Mouse (Mus musculus) spleen, postnatal 10 days (tissue): Measurements from ENCODE around the gene Samd5.

Experiments used
- DNase-seq, 2 experiments: peaks; one replicate each; pipeline ENCODE4 v3.0.0; 2021 to 2022; ENCODE audit warnings: low spot score in 2 of 2

Samd5 gene

DNA sequence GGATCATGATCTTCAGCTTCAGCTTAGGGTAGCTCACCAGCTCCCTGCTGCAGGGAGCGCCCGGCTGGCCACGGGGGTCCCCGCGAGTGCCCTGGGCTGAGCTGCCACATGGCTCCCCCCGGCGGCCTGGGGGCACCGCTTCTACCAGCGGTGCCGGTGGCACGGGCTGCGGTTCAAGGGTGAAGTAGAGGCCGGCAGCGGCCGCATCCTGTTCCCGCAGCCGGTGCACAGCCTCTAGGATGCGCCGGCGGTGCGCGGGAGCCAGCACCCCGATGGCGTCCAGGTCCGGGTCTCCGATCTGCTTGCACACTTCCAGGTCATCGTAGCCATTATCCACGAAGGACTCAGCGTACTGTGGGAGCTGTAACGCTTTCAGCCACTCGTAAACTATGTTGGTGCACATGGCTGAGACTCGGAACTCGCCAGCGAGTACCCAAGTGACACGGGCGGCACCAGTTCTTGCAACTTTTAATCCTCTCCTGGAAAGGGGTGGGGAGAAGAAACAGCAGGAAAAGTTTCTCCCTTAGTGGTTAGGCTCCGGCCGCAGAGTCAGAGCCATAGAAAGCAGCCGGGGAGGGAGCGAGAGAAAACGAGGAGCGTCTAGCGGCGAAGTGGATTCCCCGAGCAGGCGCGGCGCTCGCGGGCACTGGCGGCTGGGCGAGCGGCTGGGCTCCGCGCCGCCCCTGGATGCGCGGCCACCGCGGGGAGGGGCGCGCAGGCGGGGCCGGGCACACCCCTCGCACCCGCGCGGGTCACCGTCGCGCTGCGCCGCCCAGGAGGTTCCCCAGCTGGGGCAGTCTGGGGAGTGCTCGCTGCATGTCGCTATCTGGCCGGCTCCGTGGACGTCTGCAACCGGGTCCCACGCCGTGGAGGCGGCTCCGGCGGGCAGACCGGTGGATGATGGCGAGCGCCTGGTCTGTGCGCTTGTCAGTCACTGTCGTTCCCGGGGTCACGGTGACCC, at the start of gene Samd5:
Gene Samd5 (minus strand): TSS at position 648 of the 961 bp plus-strand sequence.
- peak in 1 of 2 experiments; percentile 21 for DNase-seq

DNA sequence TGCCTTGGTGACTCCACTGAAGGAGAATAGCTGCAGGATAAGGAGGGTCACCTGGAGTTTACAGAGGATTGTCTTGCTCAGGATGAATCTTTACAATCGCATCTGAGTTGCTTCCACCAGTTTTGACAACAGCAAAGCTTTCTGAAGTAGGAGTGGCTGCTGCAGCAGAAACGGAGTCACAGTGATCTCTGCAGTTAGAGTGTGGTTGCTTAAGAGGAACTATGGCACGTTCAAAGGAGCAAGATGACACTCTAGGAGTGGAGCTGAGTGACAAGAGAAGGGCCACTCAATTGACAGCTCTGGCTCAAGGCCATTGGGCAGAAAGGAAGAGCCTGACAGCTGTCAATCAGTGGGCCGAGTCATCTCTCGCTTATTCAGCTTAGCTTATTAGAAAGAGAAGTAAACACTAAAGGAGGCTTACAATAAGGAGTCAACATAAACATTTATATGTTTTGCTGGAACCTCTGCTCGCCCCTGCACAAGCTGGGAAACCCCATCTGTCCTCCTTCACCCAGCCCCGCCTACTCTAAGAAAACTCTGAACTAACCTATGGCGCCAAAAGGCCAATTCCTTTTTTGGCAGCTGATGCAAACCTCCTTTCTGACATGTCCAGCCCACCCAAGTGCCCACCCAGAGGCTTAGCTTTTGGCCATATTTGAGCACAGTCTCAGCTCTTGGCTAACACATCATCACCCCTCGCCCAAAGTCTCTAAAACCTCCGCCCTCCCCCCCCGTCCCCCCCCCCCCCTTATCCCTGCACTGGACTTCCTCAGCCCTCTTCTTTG, 47.7 kb upstream of the Samd5 start:
- DNase-seq: no peak

DNA sequence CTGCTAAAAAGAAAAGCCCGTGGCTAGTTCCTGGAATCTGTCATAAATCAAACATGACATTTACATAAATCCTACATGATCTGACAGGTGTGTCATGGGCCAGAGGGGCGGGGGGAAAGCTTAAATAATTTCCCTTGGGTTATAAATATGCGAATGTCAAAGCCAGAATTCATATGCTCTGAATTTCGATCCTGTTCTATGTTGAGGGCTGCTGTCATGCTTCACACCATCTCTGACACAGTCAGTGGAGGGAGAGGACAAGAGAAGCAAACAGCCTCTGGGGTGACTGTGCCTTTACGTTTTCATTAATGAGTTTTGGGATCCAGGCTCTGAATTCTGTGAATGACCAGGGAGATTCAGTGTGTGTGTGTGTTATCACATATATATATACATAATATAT, 45.0 kb upstream of the Samd5 start:
- DNase-seq: no peak

DNA sequence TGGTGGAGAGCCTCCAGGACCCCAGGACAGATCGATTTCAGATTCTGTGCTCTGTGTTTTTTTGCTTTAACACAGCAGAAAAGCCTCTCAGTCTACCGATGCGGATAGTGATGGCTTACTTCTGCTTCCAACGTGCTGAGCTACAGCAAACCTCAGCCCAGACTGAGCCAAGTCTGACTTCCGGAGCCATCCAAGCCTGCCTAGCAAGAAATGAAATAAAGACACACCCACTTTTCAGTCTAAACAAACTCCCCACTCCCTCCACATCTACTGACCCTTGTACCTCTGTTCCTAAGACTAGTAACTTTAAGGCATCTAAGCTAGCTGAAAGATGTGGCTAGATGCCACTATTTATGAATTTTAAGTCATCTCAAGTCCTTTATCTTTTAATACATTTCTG, 43.1 kb upstream of the Samd5 start:
- no peak for DNase-seq

DNA sequence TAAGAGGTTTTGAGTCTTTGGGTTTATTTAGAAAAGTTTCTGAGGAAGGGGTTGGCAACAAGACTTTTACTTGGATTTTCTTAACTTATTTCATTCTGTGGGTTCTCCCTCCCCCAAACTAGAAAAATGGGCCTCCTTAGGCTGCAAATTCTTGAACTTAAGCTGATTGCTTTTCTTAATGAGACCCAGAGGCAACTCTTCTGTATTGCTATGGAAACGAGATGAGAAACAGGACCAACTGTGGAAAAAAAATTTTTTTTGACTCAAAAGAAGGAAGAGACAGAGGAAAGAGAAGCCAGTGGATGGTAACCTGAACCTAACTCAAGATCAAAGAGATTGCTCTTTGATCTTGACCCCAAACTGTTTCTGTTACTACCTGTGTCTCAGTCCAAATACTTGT, 29.9 kb upstream of the Samd5 start:
- no peak for DNase-seq

DNA sequence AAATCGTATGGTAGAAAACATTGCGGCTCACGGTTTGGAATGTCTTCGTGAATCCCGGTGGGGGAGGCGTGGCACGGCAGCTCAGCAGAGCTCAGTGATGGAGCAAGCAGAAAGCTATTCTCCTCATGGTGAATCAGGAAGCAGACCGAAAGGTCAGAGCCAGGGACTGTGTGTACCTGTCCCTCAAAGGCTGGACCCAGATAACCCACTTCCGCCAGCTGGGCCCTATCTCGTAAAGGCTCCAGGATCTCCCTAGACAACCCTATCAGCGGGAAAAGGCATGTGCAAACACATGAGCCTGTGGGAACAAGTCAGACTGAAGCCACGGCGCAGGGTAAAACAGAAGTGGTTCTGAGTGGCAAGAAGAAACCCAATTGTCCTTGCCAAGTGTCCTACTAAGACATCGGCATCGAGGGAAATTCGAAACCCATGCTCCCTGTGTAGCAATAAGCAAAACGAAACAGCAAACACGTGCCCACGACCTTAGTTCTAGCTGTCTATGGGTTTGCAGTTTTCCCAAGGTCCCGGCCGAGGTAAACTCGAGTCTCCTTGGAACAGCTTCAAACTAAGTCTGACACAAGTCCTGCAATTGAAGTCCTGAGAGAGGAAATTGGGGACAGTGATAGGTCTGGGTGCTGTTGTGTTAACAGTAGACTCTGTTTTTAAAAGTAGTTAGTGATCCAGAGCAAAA, 24.2 kb upstream of the Samd5 start:
- no peak for DNase-seq

DNA sequence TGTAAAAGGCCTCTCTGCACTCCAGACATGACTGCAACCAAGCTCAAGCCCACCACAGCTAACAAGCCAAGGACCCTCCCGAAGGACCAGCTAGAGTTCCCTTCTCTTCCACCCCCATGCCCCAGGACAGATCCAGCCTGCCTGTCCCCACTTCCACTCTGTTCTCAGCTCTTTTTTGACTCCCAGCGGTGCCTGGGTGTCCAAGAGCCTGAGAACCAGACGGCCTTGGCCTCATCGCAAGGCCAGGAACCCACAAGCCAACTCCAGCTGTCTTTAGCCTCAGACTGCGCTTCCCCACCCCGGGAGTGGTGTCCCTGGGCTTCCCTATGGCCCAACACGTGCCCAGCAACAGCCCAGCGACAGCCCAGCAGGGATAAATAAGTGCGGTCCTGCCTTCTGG, 23.1 kb upstream of the Samd5 start:
- DNase-seq: no peak

DNA sequence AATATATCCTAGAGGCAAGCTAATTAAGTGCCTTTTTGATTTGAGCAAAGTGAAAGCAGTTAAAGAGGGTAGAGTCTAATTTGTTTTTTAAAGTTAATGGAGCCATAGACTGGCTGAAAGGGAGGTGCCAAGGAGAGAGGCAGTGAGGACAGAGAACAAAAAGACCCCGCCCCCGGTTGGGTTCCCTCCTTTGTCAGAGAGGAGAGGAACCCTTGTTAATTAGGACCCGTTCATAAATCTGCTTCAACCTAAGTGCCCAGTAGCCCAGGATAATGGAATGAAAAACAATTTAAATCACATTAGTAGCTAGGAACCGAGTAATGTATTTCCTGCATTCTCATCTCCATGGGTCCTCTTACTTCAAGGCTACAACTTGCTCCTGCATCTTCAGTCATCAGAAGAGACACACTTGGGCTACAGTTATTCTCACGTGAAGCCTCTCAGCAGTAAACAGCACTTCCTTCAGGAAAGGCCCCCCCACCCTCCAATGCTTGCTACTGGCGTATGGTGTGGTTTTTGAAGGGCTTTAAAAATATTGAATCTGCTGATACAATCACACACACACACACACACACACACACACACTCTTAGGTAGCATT, 21.6 kb upstream of the Samd5 start:
- no peak for DNase-seq

DNA sequence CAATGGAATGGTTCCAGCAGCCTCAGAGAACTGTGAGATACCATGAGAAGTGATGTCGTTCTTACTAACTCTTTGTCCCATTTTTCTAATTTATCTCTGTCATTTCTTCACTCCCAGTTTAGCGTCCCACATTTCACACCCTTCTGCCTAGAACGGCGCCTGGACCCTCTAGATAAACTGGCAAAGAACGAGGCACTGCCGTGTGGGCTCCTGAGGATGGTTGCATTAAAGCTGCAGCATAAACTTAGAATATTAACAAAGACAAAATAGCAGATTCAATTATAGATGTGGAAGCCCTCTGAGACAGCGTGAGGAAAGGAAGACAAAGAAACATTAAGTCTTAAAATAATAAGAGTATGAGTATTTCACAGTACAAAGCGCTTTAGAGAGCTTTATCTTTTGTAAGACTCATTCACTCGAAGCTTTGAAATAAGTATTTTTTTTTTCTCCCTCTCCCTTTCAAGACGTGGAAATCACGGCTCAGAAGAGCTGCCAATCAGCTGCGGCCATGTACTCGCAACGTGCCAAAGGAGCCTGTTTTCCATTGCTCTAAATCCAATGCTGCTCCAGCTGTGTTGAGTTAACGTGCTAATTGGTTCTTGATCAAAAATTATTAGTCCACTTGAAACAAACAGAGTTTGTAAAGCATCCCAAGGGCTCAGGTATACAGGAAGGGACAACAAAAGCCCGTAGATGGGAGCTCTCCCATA, 19.1 kb upstream of the Samd5 start:
- no peak for DNase-seq

DNA sequence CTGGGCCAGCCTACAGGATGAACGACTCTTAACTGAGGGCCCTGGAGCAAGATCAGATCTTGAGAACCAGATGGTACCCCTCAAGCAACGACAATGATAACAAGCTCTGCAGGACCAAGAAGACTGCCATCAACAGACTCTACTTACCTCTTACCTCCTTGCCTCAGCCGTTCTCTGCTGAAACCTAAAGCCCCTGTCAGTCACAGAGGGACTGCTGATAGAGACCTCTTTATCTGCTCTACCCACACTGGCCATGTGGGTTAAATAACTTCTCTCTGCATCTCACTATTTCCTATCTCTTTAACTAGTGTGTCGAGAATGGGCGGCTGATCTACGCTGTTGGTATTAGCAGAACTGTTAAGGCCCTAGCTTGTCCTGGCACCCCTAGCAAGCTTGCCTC, 5.9 kb upstream of the Samd5 start:
- no peak for DNase-seq

DNA sequence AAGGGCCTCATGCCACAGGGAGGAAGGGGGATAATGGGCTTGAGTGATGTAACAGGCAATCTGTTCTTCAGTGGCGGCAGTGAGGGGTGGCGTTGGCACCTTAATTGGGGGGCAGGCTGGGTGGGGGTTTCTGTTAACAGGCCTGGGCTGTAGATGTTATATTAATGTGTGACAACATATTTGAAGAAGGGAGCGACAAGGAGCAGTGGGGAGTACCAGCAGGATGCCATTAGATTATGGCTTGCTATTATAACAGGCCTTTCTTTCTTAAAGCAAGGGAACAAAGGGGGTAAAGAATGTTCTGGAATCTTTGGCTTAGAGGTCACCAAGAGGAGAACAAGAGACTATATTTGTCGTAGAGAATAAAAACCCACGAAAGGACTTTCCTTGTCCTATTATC, 4.9 kb upstream of the Samd5 start:
- DNase-seq: no peak

DNA sequence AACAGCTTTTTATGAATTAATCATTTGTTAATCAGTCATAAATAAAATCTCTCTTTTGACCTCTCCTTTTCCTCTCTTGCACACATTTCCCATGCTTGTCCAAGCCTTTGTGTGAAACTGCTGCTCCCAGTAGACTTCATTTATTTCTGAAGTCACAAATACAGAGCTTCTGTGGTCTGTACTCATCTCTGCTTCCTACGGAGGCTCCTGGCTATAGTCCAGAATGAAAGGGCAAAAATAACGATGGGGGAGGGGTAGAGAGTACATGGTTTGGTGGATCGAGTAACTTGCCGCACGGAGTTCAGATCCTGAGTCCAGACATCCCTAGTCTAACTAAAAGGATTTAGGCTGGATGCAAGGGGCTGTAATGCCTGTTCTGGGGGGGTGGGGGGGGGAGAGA, 3.1 kb upstream of the Samd5 start:
- no peak for DNase-seq

DNA sequence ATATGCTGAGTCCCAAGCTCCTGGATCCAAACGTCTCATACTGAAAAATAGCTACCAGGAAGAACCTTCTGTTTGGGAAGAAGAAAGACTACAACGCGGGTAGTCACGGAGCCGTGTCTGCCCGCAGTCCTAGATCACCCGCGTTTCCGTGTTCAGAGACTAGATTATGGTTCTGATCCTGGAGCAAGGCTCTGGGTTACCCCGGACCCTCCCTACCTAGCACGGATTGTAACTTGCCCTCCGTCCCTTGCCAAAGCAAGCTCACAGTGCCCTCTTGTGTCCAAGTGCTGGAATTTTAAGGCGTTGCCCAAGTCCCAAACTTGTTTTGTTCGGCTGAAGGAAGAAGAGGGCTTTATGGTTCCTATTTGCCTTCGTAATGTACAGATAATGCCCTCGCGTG, 1.9 kb upstream of the Samd5 start:
- DNase-seq: peak in 1 of 2 experiments; percentile 28

DNA sequence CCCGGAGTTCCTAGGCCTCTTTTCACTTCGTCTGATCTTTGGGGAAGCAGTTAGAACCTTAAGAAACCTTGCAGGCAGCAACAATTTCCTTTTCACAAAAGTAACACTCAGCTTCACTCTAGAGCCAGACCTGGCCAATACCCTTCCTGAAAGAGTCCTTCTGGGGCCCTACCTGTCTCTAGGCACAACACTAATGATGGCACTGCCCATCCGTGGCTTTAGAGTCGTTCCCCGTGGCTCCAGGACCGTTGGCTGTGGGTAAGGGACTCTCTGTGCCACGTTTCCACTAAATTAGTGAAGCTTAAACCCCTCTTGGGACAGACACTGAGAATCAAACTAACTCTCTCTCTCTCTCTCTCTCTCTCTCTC, 1.4 kb upstream of the Samd5 start:
- DNase-seq: no peak

DNA sequence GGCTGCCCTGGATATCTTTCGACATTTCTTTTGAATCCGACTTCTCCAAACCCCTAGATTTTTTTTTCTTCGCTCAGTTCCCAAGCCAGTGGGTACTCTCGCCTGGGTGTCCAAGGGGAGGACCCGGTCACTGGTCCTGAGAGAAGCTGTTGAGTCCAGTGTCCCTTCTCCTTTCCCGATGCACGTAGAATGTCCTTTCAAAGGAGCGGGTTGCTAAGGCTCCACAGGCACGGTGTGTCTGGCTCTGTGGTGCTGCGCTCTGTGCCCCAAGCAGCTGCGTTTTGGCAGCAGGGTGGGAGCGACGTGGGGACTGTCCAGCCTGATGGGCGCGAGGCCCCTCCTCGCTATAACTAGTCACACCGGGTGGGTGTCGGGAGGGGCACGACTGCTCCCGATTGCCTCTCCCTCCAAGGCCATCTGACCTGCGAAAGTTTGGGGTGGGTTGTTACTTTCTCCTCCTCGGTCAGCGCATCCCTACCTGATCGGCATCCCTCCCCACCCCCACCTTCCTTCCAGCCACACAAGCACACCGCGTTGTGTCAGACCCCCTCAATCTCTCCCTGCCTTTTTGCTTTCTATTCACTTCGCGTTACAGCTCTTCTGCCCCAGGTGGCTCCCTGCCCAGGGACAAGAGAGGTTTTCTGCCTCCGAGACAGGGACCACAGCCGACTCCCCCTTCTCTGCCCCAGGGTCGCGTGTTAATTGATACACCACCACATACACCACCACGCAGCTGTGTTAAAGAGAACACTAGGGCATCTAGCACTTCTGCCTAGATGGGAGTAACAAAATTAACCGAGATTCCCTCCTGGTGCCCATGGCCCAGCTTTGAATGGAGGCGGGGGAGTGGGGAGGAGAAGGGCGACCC, 776 bp upstream of the Samd5 start:
- no peak for DNase-seq

DNA sequence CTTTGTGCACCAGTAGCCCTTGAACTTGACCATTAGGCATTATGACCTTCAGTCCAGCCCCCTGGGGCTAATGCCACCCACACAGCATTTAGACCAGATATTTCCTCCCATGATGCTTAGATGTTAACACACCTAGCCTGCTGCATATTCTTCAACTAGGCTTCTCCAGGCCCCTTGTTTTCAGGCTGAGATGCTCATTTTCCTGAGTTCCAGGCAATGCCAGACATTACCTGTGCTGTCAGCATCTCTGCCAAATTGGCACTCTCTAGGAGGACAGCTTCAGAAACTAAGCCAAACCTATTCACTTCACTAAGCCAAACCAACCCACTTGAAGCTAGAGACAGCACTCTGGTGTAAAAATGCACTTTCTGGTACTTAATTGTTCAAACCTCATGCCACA, 1.7 kb downstream of the Samd5 start:
- no peak for DNase-seq

DNA sequence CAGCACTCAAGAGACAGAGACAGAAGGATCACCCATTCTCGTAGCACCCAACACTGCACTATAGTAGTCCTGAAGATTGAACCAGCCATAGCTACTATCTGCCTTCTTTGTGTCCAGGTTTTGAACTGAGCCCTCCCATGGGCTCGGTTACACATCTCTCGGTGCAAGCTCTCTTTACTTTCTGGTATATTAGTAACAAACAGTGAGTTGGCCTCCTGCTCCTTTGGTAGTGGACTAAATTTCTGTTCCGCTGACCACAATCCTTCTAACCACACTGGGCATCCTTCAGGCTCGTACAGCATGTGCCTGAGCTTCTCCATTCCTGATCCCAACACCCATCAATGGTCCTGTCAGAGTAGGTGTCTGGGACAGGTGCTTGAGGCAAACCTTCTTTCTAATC, 2.3 kb downstream of the Samd5 start:
- no peak for DNase-seq

DNA sequence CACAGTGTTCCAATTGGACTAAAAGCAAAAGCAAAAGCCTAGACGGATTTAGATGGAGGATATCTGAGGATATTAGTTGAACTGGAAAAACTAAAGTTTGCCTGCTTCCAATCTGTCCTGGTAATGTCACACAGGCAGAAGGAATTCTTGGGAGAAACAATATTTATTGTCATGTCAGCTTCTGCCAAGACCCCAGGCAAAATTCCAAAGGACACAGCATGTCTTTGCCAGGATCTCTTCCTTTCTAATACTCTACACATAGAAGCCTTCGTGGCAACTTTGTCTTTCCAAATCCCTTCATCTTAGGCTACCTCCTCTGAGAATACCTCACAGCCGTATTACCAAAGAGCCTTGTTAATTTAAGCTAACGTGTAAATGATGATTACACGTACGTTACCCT, 4.7 kb downstream of the Samd5 start:
- no peak for DNase-seq

DNA sequence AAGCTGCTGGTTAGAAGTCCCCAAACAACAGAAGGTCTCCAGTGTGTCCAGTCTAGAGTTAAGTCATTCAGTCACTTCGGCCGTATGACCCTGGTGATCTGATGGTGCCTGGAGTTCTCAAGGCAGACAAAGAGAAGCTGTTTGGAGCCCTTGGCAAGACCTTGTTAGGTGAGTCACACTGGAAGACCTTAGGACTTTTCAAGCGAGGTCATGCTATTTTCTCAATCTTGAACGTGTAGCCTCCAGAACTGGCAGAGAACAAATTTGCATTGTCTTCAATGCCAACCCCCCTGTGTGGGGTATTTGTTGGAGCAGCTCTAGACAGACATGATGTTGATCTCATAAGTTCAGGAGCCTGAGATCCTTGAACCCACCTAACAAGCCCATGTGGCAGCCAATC, 6.2 kb downstream of the Samd5 start:
- no peak for DNase-seq

DNA sequence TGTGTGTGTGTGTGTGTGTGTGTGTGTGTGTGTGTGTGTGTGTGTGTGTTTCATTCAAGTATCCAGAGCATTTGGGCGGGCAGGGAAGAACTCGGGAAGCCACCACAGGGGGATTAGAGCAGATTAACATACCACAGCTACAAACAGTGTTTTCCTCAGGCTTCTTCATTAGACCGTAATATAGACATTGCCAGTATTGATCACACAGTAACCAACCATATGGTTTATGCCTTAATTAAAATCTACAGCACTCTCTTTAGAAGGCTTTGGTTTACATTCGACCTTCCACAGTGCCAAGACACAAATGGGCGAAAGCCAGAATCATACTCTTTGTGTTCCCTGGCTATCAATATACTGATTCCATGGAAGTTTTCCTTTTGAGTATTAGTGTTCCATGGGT, 22.1 kb downstream of the Samd5 start:
- DNase-seq: no peak
